Mouse (Mus musculus): Measurements from ENCODE around the gene Cltc. TPM values are rescaled to one million over a fixed set of nuclear protein-coding genes. Genes with fewer than 3 reads are reported as not detected.

Cltc gene
- total and polyA plus RNA-seq, 2 experiments from 2014 or later, result 136 to 389 TPM

DNA sequence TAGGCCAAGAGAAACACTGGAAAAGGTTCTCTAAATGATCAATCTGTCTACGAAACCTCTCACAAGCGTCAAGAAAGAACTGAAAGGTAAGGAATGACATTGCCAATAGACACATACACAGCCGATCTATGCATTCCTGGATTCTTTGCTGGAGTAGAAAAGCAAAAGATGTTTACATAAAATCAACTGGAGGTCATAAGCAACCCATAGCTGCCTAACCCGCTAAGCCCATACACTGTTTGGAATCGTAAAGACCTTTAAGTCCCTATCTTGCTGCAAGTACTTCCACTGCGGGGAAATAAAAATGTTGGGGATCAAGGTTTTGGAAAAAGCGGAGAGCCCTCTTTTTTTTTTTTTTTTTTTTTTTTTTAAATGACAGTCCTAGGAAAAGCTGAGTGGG lies 74.5 kb downstream of the Cltc start:
- peak overlapping the region; percentile 67 for H3K4me2 ChIP-seq (ENCODE audit: low read depth, low read length)
- H3K36me3 ChIP-seq (ENCODE audit: insufficient read depth, low read length), result no peaks in the 10 kb centered on the region
- no peaks in the 10 kb centered on the region for H3K27me3 ChIP-seq (ENCODE audit: insufficient read depth, low read length)
- peak overlapping the region; percentile 88 for H3K9ac ChIP-seq (replicated peaks; ENCODE audit: low read length)
- no peaks in the 10 kb centered on the region for H3K9me3 ChIP-seq (ENCODE audit: low read length)
- no peak for ATAC-seq
- H3K4me1 ChIP-seq (ENCODE audit: insufficient read depth, low read length), result peaks cover 15% of the 10 kb centered on the region
- TF ChIP-seq CTCF (IDR thresholded peaks at IDR 0.05; ENCODE audit: low read depth), result no peak
- no peak for DNase-seq (ENCODE audit: low spot score)
- peak overlapping the region; percentile 86 for H3K4me3 ChIP-seq (ENCODE audit: low read length)
- peak overlapping the region; percentile 88; the same call in 1 of the 2 replicates for H3K27ac ChIP-seq
- 37% methylated on average over 7 of the region's 7 CpGs for WGBS

DNA sequence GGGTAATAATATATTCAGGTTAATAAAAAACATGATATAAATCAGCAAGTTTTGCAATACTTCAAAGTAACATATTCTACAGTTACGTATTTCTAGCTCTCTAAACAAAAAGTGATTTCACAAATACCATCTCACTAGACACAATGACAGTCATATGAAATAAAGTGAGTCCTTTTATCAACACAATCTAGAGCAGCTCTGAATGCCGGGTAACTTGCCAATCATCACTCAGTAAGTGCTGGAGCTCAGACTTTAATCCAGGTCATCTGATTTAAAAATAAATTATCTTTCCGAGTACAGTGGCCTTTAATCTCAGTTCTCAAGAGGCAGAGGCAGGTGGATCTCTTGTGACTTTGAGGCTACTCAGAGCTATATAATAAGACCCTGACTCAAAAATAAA lies 75.9 kb downstream of the Cltc start:
- Histone ChIP-seq H3K4me2 (ENCODE audit: low read depth, low read length) (no peak overlapping the region), H3K4me1 (ENCODE audit: insufficient read depth, low read length) (peaks cover 15% of the 10 kb centered on the region), H3K27ac (no peak overlapping the region), H3K36me3 (ENCODE audit: insufficient read depth, low read length) (no peaks in the 10 kb centered on the region), H3K9ac (replicated peaks; ENCODE audit: low read length) (no peak overlapping the region), H3K27me3 (ENCODE audit: insufficient read depth, low read length) (no peaks in the 10 kb centered on the region), H3K9me3 (ENCODE audit: low read length) (no peaks in the 10 kb centered on the region), H3K4me3 (ENCODE audit: low read length) (no peak overlapping the region)
- TF ChIP-seq CTCF (IDR thresholded peaks at IDR 0.05; ENCODE audit: low read depth), result no peak
- no peak for ATAC-seq
- WGBS, result 94% methylated on average over 3 of the region's 3 CpGs
- no peak for DNase-seq (ENCODE audit: low spot score)

DNA sequence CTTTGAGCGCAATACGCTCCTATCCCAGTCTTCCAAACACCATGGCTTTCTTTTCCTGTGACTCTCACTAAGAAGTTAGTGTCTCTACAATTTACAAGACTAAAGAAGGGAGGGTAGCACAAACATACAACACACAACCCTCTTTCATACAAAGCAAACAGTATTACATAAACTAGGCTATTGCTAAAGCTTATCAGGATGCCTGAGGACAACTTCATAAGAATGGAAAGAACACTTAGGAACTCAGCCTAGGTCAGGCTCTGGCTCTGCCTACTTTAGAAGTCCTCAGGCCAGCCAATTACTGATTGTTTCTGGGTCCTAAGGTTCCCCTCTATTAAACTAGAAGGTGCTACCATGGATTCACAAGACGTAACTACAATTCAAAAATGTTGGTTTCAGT lies 76.6 kb downstream of the Cltc start:
- peaks cover 15% of the 10 kb centered on the region for H3K4me1 ChIP-seq (ENCODE audit: insufficient read depth, low read length)
- no peak overlapping the region for H3K4me2 ChIP-seq (ENCODE audit: low read depth, low read length)
- no peak overlapping the region for H3K27ac ChIP-seq
- TF ChIP-seq CTCF (IDR thresholded peaks at IDR 0.05; ENCODE audit: low read depth), result no peak
- no peaks in the 10 kb centered on the region for H3K36me3 ChIP-seq (ENCODE audit: insufficient read depth, low read length)
- no peak for ATAC-seq
- H3K9me3 ChIP-seq (ENCODE audit: low read length), result no peaks in the 10 kb centered on the region
- no peak for DNase-seq (ENCODE audit: low spot score)
- WGBS, result 97% methylated on average over 3 of the region's 3 CpGs
- H3K27me3 ChIP-seq (ENCODE audit: insufficient read depth, low read length), result no peaks in the 10 kb centered on the region
- H3K4me3 ChIP-seq (ENCODE audit: low read length), result no peak overlapping the region
- no peak overlapping the region for H3K9ac ChIP-seq (replicated peaks; ENCODE audit: low read length)

DNA sequence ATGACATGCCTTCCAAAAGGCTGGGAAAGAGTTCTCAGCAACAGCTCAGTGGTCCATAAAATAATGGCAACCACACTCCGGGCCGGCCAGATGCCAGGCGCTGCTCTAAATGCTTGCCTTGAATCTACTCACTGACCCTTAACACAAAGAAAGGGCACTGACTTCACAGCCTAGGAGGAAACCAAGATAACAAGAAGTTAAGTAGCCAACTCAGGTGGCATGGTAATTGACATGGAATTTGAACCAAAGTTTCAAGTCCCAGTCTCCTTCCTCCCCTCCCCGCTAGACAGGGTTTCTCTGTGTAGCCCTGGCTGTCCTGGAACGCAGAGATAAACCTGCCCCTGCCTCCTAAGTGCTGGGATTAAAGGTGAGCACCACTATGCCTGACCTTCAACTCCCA lies 78.4 kb downstream of the Cltc start:
- Histone ChIP-seq H3K9ac (replicated peaks; ENCODE audit: low read length) (no peak overlapping the region), H3K4me2 (ENCODE audit: low read depth, low read length) (no peak overlapping the region), H3K36me3 (ENCODE audit: insufficient read depth, low read length) (no peaks in the 10 kb centered on the region), H3K27me3 (ENCODE audit: insufficient read depth, low read length) (no peaks in the 10 kb centered on the region), H3K27ac (no peak overlapping the region), H3K9me3 (ENCODE audit: low read length) (no peaks in the 10 kb centered on the region), H3K4me3 (ENCODE audit: low read length) (no peak overlapping the region), H3K4me1 (ENCODE audit: insufficient read depth, low read length) (peaks cover 6% of the 10 kb centered on the region)
- DNase-seq (ENCODE audit: low spot score) (no peak), ATAC-seq (no peak)
- 50% methylated on average over 5 of the region's 5 CpGs for WGBS
- TF ChIP-seq CTCF (IDR thresholded peaks at IDR 0.05; ENCODE audit: low read depth), result no peak

DNA sequence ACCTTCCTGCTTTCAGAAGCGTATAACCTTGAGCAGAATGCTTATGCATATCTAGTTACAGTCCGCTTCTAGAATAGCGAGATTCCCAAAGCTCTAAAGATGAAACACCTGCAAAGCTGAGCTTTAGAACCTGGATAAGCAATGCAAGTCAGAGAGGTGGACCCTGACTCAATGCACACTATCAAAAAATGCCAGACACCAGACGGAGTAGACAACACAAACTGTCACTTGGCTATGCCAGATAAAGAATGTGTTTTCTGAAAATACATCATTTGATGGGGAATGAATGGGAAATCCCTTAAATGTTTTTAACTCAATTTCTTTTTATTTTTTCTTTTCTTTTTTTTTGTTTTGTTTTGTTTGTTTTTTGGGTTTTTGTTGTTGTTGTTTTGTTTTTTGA lies 81.8 kb downstream of the Cltc start:
- no peak overlapping the region for H3K4me3 ChIP-seq (ENCODE audit: low read length)
- no peak overlapping the region for H3K27ac ChIP-seq
- H3K9me3 ChIP-seq (ENCODE audit: low read length), result no peaks in the 10 kb centered on the region
- 92% methylated on average over 4 of the region's 4 CpGs for WGBS
- H3K36me3 ChIP-seq (ENCODE audit: insufficient read depth, low read length), result no peaks in the 10 kb centered on the region
- no peak for TF ChIP-seq CTCF (IDR thresholded peaks at IDR 0.05; ENCODE audit: low read depth)
- H3K27me3 ChIP-seq (ENCODE audit: insufficient read depth, low read length), result no peaks in the 10 kb centered on the region
- H3K9ac ChIP-seq (replicated peaks; ENCODE audit: low read length), result no peak overlapping the region
- no peak overlapping the region for H3K4me2 ChIP-seq (ENCODE audit: low read depth, low read length)
- DNase-seq (ENCODE audit: low spot score) (no peak), ATAC-seq (no peak)
- H3K4me1 ChIP-seq (ENCODE audit: insufficient read depth, low read length), result no peaks in the 10 kb centered on the region

DNA sequence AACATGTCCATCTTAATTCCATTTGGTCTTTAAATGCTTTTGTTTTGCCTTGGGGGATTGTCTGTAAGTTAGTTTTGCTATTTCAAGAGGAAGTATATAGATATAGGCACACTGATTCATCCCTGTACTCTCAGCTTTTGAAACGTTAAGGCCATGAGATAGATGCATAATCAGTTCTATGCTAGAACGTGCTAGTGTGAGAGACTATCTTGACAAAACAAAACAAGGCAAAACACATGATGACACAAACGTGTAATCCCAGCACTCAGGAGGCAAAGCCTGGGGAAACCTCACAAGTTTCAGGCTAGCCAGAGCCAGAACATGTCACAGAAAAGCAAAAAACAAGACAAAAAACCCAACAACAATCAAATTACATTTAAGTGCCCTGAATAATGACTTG lies 84.6 kb downstream of the Cltc start:
- H3K9me3 ChIP-seq (ENCODE audit: low read length), result no peaks in the 10 kb centered on the region
- no peak overlapping the region for H3K4me2 ChIP-seq (ENCODE audit: low read depth, low read length)
- TF ChIP-seq CTCF (IDR thresholded peaks at IDR 0.05; ENCODE audit: low read depth), result no peak
- H3K9ac ChIP-seq (replicated peaks; ENCODE audit: low read length), result no peak overlapping the region
- no peaks in the 10 kb centered on the region for H3K27me3 ChIP-seq (ENCODE audit: insufficient read depth, low read length)
- H3K4me1 ChIP-seq (ENCODE audit: insufficient read depth, low read length), result no peaks in the 10 kb centered on the region
- no peak overlapping the region for H3K27ac ChIP-seq
- 77% methylated on average over 3 of the region's 3 CpGs for WGBS
- ATAC-seq (no peak), DNase-seq (ENCODE audit: low spot score) (no peak)
- no peaks in the 10 kb centered on the region for H3K36me3 ChIP-seq (ENCODE audit: insufficient read depth, low read length)
- H3K4me3 ChIP-seq (ENCODE audit: low read length), result no peak overlapping the region

DNA sequence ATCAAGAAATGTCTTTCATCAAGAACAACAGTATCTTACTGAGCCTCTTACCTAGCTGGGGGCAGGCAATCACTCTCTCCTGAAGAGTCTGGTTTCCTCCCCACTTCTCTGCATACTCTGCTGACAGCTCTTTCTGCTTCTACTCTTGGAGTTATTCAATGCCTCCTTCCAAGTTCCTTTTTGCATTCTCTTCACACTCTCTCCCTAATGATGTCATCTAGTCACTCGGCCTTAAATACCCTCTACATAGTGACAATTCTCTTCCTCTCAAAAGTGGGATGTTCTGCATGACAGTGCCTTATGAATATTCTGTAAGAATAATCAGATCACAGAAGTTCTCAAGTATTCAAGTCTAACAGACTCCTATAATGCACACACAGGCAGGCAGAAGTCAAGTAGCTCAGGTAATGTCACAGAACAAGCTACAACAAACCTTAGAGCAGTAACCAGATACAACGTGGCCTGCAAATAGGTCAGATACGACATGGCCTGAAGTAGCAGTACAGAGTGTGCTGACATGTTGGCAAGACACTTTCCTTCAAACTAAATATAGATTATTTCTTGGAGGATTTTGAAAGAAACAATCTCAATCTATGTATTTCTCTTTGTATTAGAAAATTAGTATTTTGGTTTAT lies 86.2 kb downstream of the Cltc start:
- TF ChIP-seq CTCF (IDR thresholded peaks at IDR 0.05; ENCODE audit: low read depth), result no peak
- no peaks in the 10 kb centered on the region for H3K4me1 ChIP-seq (ENCODE audit: insufficient read depth, low read length)
- DNase-seq (ENCODE audit: low spot score) (no peak), ATAC-seq (no peak)
- 63% methylated on average over 3 of the region's 3 CpGs for whole genome bisulfite sequencing
- no peaks in the 10 kb centered on the region for H3K27me3 ChIP-seq (ENCODE audit: insufficient read depth, low read length)
- no peak overlapping the region for H3K4me2 ChIP-seq (ENCODE audit: low read depth, low read length)
- no peak overlapping the region for H3K4me3 ChIP-seq (ENCODE audit: low read length)
- no peaks in the 10 kb centered on the region for H3K9me3 ChIP-seq (ENCODE audit: low read length)
- no peaks in the 10 kb centered on the region for H3K36me3 ChIP-seq (ENCODE audit: insufficient read depth, low read length)
- H3K9ac ChIP-seq (replicated peaks; ENCODE audit: low read length), result no peak overlapping the region
- H3K27ac ChIP-seq, result no peak overlapping the region

All from hindbrain, postnatal 0 days (tissue).